Mouse (Mus musculus) gastrocnemius, adult 2 months (tissue): ENCODE measurements around the gene Psma6. TPM values are rescaled to one million over a fixed set of nuclear protein-coding genes. Genes with fewer than 3 reads are reported as not detected.
A peak's percentile ranks its signal among the peaks of the same experiment; 100 is the strongest.

ENCODE experiments used
- DNase-seq: peaks from one replicate; pipeline ENCODE4 v3.0.0; 2022
- H3K27ac ChIP-seq: fragments of 200-600 bp; 2 replicates; pipeline ENCODE4 v1.8.1; 2022; ENCODE audit warnings: mild to moderate bottlenecking
- H3K4me3 ChIP-seq: fragments of 200-600 bp; 2 replicates; pipeline ENCODE4 v1.8.1; 2022; ENCODE audit warnings: mild to moderate bottlenecking, moderate library complexity
- CTCF ChIP-seq: fragments of 200-600 bp; IDR thresholded peaks from 2 replicates; pipeline ENCODE4 v1.8.1; 2022; ENCODE audit warnings: antibody characterized with exemption, mild to moderate bottlenecking, moderate library complexity
- intact Hi-C: fragments of 180-260 bp; cut with DNase I; formaldehyde crosslinking; loops from one replicate; pipeline ENCODE4 v1.15.1; 2025
- total RNA-seq, 2 experiments: library from RNA; stranded (reverse); gene quantifications; 2 replicates each; pipeline ENCODE4 v1.2.3; 2021

Gene Psma6
- total RNA-seq, 2 experiments from 2014 or later, result 165 to 168 TPM

- TF ChIP-seq CTCF, result no peak
- intact Hi-C loops, result loop anchor here (2.0 kb wide), 1 partner anchor 44 kb away; no protein-coding TSS in a partner anchor
- Histone ChIP-seq H3K27ac (peak overlapping the region; percentile 87), H3K4me3 (peak overlapping the region; percentile 56)
- peak; percentile 89 for DNase-seq
Observed at GRCm38 (mm10) chr12:55446746-55447395, 62.8 kb downstream of the Psma6 start.

- peak overlapping the region; percentile 87 for H3K27ac ChIP-seq
- no peak for DNase-seq
- intact Hi-C loops, result loop anchor here (2.0 kb wide), 1 partner anchor 43 kb away; no protein-coding TSS in a partner anchor
Observed at GRCm38 (mm10) chr12:55447396-55447760, 63.4 kb downstream of the Psma6 start.

GRCm38 (mm10) chr12:55448457-55448856, 64.4 kb downstream of the Psma6 start:
- no peak for DNase-seq
- intact Hi-C loops, result no loop called here
- no peak overlapping the region for H3K4me3 ChIP-seq
- H3K27ac ChIP-seq, result no peak overlapping the region
- no peak for TF ChIP-seq CTCF

More at GRCm38 (mm10) chr12:55447396-55447760, 63.4 kb downstream of the Psma6 start:
- TF ChIP-seq CTCF, result no peak
- peak overlapping the region; percentile 56 for H3K4me3 ChIP-seq

GRCm38 (mm10) chr12:55449048-55449447, 65.0 kb downstream of the Psma6 start:
- H3K4me3 ChIP-seq, result no peak overlapping the region
- H3K27ac ChIP-seq, result no peak overlapping the region
- DNase-seq, result no peak
- intact Hi-C loops, result no loop called here
- no peak for TF ChIP-seq CTCF

GRCm38 (mm10) chr12:55450421-55450820, 66.4 kb downstream of the Psma6 start:
- no peak for DNase-seq
- TF ChIP-seq CTCF, result no peak
- H3K4me3 ChIP-seq, result no peak overlapping the region
- no peak overlapping the region for H3K27ac ChIP-seq
- intact Hi-C loops, result no loop called here

- no peak for DNase-seq
- intact Hi-C loops, result no loop called here
- Histone ChIP-seq H3K4me3 (no peak overlapping the region), H3K27ac (peak overlapping the region; percentile 24)
- TF ChIP-seq CTCF, result no peak
Observed at GRCm38 (mm10) chr12:55452839-55453238, 68.8 kb downstream of the Psma6 start.

GRCm38 (mm10) chr12:55453924-55454323, 69.9 kb downstream of the Psma6 start:
- intact Hi-C loops, result no loop called here
- H3K27ac ChIP-seq, result no peak overlapping the region; the same call in 1 of the 2 replicates
- TF ChIP-seq CTCF, result no peak
- no peak for DNase-seq
- H3K4me3 ChIP-seq, result no peak overlapping the region

GRCm38 (mm10) chr12:55455206-55455605, 71.2 kb downstream of the Psma6 start:
- Histone ChIP-seq H3K27ac (no peak overlapping the region), H3K4me3 (no peak overlapping the region)
- no peak for DNase-seq
- no peak for TF ChIP-seq CTCF
- intact Hi-C loops, result no loop called here

- Histone ChIP-seq H3K27ac (no peak overlapping the region), H3K4me3 (no peak overlapping the region)
- intact Hi-C loops, result no loop called here
- TF ChIP-seq CTCF, result no peak
- DNase-seq, result no peak
Observed at GRCm38 (mm10) chr12:55456136-55456535, 72.1 kb downstream of the Psma6 start.

- H3K27ac ChIP-seq, result peak overlapping the region; percentile 8; the same call in 1 of the 2 replicates
- no peak for TF ChIP-seq CTCF
- no peak for DNase-seq
- H3K4me3 ChIP-seq, result no peak overlapping the region
- intact Hi-C loops, result no loop called here
Observed at GRCm38 (mm10) chr12:55456893-55457292, 72.9 kb downstream of the Psma6 start.

- no peak overlapping the region for H3K27ac ChIP-seq
- H3K4me3 ChIP-seq, result no peak overlapping the region
- no peak for TF ChIP-seq CTCF
- DNase-seq, result no peak
- intact Hi-C loops, result no loop called here
Observed at GRCm38 (mm10) chr12:55459739-55460138, 75.7 kb downstream of the Psma6 start.

GRCm38 (mm10) chr12:55460900-55461299, 76.9 kb downstream of the Psma6 start:
- TF ChIP-seq CTCF, result no peak
- Histone ChIP-seq H3K27ac (no peak overlapping the region), H3K4me3 (no peak overlapping the region)
- DNase-seq, result no peak
- intact Hi-C loops, result no loop called here

- no peak for DNase-seq
- no peak for TF ChIP-seq CTCF
- peak overlapping the region; percentile 35 for H3K27ac ChIP-seq
- no peak overlapping the region for H3K4me3 ChIP-seq
- intact Hi-C loops, result no loop called here
Observed at GRCm38 (mm10) chr12:55461767-55462166, 77.7 kb downstream of the Psma6 start.

GRCm38 (mm10) chr12:55462456-55462855, 78.4 kb downstream of the Psma6 start:
- no peak for TF ChIP-seq CTCF
- Histone ChIP-seq H3K27ac (peak overlapping the region; percentile 35; the same call in 1 of the 2 replicates), H3K4me3 (no peak overlapping the region)
- intact Hi-C loops, result no loop called here
- DNase-seq, result no peak
